Mouse (Mus musculus) ES-Bruce4 (cell line): Measurements from ENCODE around the gene Tmem245.

Source experiments
- CTCF ChIP-seq: IDR thresholded peaks from one replicate; pipeline ENCODE4 v1.8.1; 2011; ENCODE audit warnings: low read depth, low read length
- POLR2A ChIP-seq: IDR thresholded peaks from one replicate; pipeline ENCODE4 v1.8.1; 2011; ENCODE audit warnings: low read length; ENCODE audit not compliant: insufficient read depth

DNA sequence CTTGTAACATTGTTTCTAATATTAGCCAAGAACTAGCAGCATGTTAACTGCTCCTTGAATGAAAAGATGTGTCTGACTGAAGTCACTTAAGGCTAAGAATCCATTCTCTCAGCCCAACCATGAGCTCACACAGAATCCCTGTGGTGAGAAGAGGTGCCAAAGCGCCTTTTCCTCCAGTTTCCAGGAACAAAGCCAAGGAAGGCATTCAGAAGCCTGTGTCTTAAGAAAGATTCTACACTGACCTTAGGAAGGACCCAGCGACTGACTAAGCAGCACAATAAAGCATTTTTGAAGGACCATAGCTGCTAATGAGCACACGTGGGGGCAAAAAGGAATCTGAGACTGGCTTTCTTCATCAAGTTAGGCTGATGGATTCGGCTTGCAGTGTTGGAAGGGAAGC, 81.3 kb downstream of the Tmem245 start:
- TF ChIP-seq POLR2A: no peak
- TF ChIP-seq CTCF: no peak
